Mouse (Mus musculus) stomach, embryonic 16.5 days (tissue): ENCODE results near the gene Kpna1. TPM values are rescaled to one million over a fixed set of nuclear protein-coding genes. Genes with fewer than 3 reads are reported as not detected.
"Not testable (repeated sequence)": the region's sequence is repeated elsewhere in the genome, so short reads cannot be mapped to it uniquely, and the experiment has no call there.

Experiments used
- ATAC-seq: fragments of 200-750 bp; cut with Nextera tagmentation; 2 replicates; pipeline ENCODE4 v1.8.0; 2017; ENCODE audit warnings: moderate number of reproducible peaks, moderate TSS enrichment; ENCODE audit not compliant: insufficient read depth, low FRiP score
- H3K27ac ChIP-seq: fragments of 300-500 bp; sonication (generic); 2 replicates; pipeline ENCODE4 v1.5.1; 2014; ENCODE audit warnings: low read length
- H3K27me3 ChIP-seq: fragments of 300-500 bp; sonication (generic); 2 replicates; pipeline ENCODE4 v1.6.1; 2014; ENCODE audit warnings: low read length, control low read depth, mixed read lengths; ENCODE audit not compliant: control insufficient read depth, insufficient read depth
- H3K36me3 ChIP-seq: fragments of 300-500 bp; sonication (generic); 2 replicates; pipeline ENCODE4 v1.6.1; 2014; ENCODE audit warnings: low read length; ENCODE audit not compliant: control insufficient read depth, insufficient read depth
- H3K4me1 ChIP-seq: fragments of 300-500 bp; sonication (generic); 2 replicates; pipeline ENCODE4 v1.6.1; 2014; ENCODE audit warnings: low read length, control low read depth, mixed read lengths; ENCODE audit not compliant: control insufficient read depth, insufficient read depth
- H3K4me2 ChIP-seq: fragments of 300-500 bp; sonication (generic); 2 replicates; pipeline ENCODE4 v1.6.1; 2014; ENCODE audit warnings: low read depth, low read length, mixed read lengths
- H3K4me3 ChIP-seq: fragments of 300-500 bp; sonication (generic); replicated peaks from 2 replicates; pipeline ENCODE4 v1.5.1; 2014; ENCODE audit warnings: mild to moderate bottlenecking, low read length
- H3K9ac ChIP-seq: fragments of 300-500 bp; sonication (generic); 2 replicates; pipeline ENCODE4 v1.6.1; 2014; ENCODE audit warnings: low read length
- H3K9me3 ChIP-seq: fragments of 300-500 bp; sonication (generic); replicated peaks from 2 replicates; pipeline ENCODE4 v1.6.1; 2016; ENCODE audit warnings: low read length, control low read depth; ENCODE audit not compliant: control insufficient read depth
- WGBS: fragments of 180-500 bp; shearing (Covaris S2); extraction: QIAGEN DNeasy Blood & Tissue Kit; methylation state at CpG from one replicate; pipeline ENCODE4 v1.1.7; 2014; 5-methylcytosine and 5-hydroxymethylcytosine counted together
- polyA plus RNA-seq: library from polyadenylated mRNA; unstranded; fragments of >200 nt; fragmentation: Nextera tagmentation; extraction: Ambion mirVana; gene quantifications from 2 replicates; pipeline ENCODE4 v1.2.1, GENCODE M21; 2015

Kpna1 gene
- polyA plus RNA-seq, 1 experiment from 2014 or later: 38.9 TPM

- 91% methylated on average over 11 of the region's 11 CpGs for WGBS
- Histone ChIP-seq H3K4me1 (peaks cover 4% of the 10 kb centered on the region; the same call in 1 of the 2 replicates), H3K4me3 (no peak overlapping the region), H3K4me2 (no peak overlapping the region), H3K9me3 (no peaks in the 10 kb centered on the region), H3K36me3 (0 out of 2 replicates have a peak, but pooled peaks cover 2% of the 10 kb centered on the region), H3K27ac (no peak overlapping the region), H3K27me3 (no peaks in the 10 kb centered on the region), H3K9ac (no peak overlapping the region)
- ATAC-seq: no peak
Observed at GRCm38 (mm10) chr16:36056416-36056815, 77.9 kb downstream of the Kpna1 start.

- Histone ChIP-seq H3K27ac (no peak overlapping the region; the same call in 1 of the 2 replicates), H3K4me2 (no peak overlapping the region), H3K27me3 (no peaks in the 10 kb centered on the region), H3K36me3 (no peaks in the 10 kb centered on the region), H3K4me1 (peaks cover 4% of the 10 kb centered on the region; the same call in 1 of the 2 replicates), H3K9ac (no peak overlapping the region), H3K9me3 (no peaks in the 10 kb centered on the region), H3K4me3 (no peak overlapping the region)
- ATAC-seq: no peak
- 57% methylated on average over 8 of the region's 8 CpGs for WGBS
Observed at GRCm38 (mm10) chr16:36057933-36058475, 79.5 kb downstream of the Kpna1 start.

GRCm38 (mm10) chr16:36062534-36062933 is 84.0 kb downstream of the Kpna1 start:
- H3K4me3 ChIP-seq, ATAC-seq: not testable (repeated sequence)
- WGBS: 87% methylated on average over 1 of the region's 1 CpGs

GRCm38 (mm10) chr16:36063315-36063714 is 84.8 kb downstream of the Kpna1 start:
- Histone ChIP-seq H3K9me3 (no peaks in the 10 kb centered on the region), H3K4me3 (no peak overlapping the region), H3K9ac (no peak overlapping the region), H3K27ac (no peak overlapping the region), H3K27me3 (no peaks in the 10 kb centered on the region), H3K4me1 (peaks cover 9% of the 10 kb centered on the region), H3K36me3 (no peaks in the 10 kb centered on the region), H3K4me2 (no peak overlapping the region)
- no peak for ATAC-seq
- WGBS: 71% methylated on average over 2 of the region's 2 CpGs

More at GRCm38 (mm10) chr16:36062534-36062933, 84.0 kb downstream of the Kpna1 start:
- not testable (repeated sequence) for H3K9me3 ChIP-seq, H3K9ac ChIP-seq, H3K27me3 ChIP-seq, H3K4me1 ChIP-seq, H3K4me2 ChIP-seq, H3K27ac ChIP-seq, H3K36me3 ChIP-seq

- Histone ChIP-seq H3K4me3 (no peak overlapping the region), H3K27ac (no peak overlapping the region), H3K36me3 (no peaks in the 10 kb centered on the region), H3K27me3 (no peaks in the 10 kb centered on the region), H3K4me1 (peaks cover 18% of the 10 kb centered on the region), H3K4me2 (no peak overlapping the region), H3K9ac (no peak overlapping the region), H3K9me3 (no peaks in the 10 kb centered on the region)
- no peak for ATAC-seq
- WGBS: 81% methylated on average over 5 of the region's 5 CpGs
Observed at GRCm38 (mm10) chr16:36064904-36065303, 86.4 kb downstream of the Kpna1 start.

- Histone ChIP-seq H3K4me2 (no peak overlapping the region; the same call in 1 of the 2 replicates), H3K36me3 (no peaks in the 10 kb centered on the region), H3K4me1 (peaks cover 20% of the 10 kb centered on the region), H3K4me3 (no peak overlapping the region), H3K27me3 (no peaks in the 10 kb centered on the region), H3K9me3 (no peaks in the 10 kb centered on the region), H3K27ac (0 out of 2 replicates have a peak overlapping the region, but pooled peaks have one; percentile 30), H3K9ac (no peak overlapping the region)
- 75% methylated on average over 2 of the region's 2 CpGs for WGBS
- ATAC-seq: no peak
Observed at GRCm38 (mm10) chr16:36067694-36068093, 89.1 kb downstream of the Kpna1 start.

GRCm38 (mm10) chr16:36068356-36068755 is 89.8 kb downstream of the Kpna1 start:
- no peak for ATAC-seq
- H3K4me2 ChIP-seq: no peak overlapping the region
- 49% methylated on average over 3 of the region's 3 CpGs for WGBS
- H3K27ac ChIP-seq: peak overlapping the region; percentile 1; the same call in 1 of the 2 replicates
- no peak overlapping the region for H3K9ac ChIP-seq
- H3K4me3 ChIP-seq: no peak overlapping the region
- H3K4me1 ChIP-seq: peaks cover 20% of the 10 kb centered on the region
- no peaks in the 10 kb centered on the region for H3K9me3 ChIP-seq
- no peaks in the 10 kb centered on the region for H3K36me3 ChIP-seq
- H3K27me3 ChIP-seq: no peaks in the 10 kb centered on the region

- Histone ChIP-seq H3K36me3 (no peaks in the 10 kb centered on the region), H3K4me1 (peaks cover 17% of the 10 kb centered on the region), H3K9me3 (no peaks in the 10 kb centered on the region), H3K4me2 (peak overlapping the region; percentile 67), H3K9ac (peak overlapping the region; percentile 9; the same call in 1 of the 2 replicates), H3K4me3 (peak overlapping the region; percentile 90), H3K27ac (no peak overlapping the region), H3K27me3 (no peaks in the 10 kb centered on the region)
- no peak for ATAC-seq
- 25% methylated on average over 9 of the region's 9 CpGs for WGBS
Observed at GRCm38 (mm10) chr16:36069819-36070575, 91.4 kb downstream of the Kpna1 start.

- peaks cover 17% of the 10 kb centered on the region for H3K4me1 ChIP-seq
- peak overlapping the region; percentile 67 for H3K4me2 ChIP-seq
- H3K27me3 ChIP-seq: no peaks in the 10 kb centered on the region
- no peaks in the 10 kb centered on the region for H3K9me3 ChIP-seq
- H3K36me3 ChIP-seq: no peaks in the 10 kb centered on the region
- WGBS: under 1% methylated on average over 16 of the region's 16 CpGs
- peak overlapping the region; percentile 90 for H3K4me3 ChIP-seq
- no peak; the same call in none of the 2 replicates for ATAC-seq
- peak overlapping the region; percentile 99 for H3K27ac ChIP-seq
- H3K9ac ChIP-seq: peak overlapping the region; percentile 87
Observed at GRCm38 (mm10) chr16:36071071-36071449, 92.5 kb downstream of the Kpna1 start.
